Mouse (Mus musculus) G1E (cell line): ENCODE data around the gene Fgfr2. TPM values are rescaled to one million over a fixed set of nuclear protein-coding genes. Genes with fewer than 3 reads are reported as not detected.

Source experiments
- ATAC-seq: 2 replicates; pipeline ENCODE4 v1.8.0; 2016; ENCODE audit warnings: mild to moderate bottlenecking; ENCODE audit not compliant: insufficient number of reproducible peaks, poor library complexity, low FRiP score, severe bottlenecking; ENCODE audit errors: extremely low read depth
- DNase-seq: peaks from one replicate; pipeline ENCODE4 v3.0.0; 2012; ENCODE audit warnings: low spot score
- H3K27me3 ChIP-seq: 2 replicates; pipeline ENCODE4 v1.6.1; 2012; ENCODE audit warnings: mild to moderate bottlenecking, low read length, inconsistent platforms; ENCODE audit not compliant: insufficient read depth
- H3K36me3 ChIP-seq: replicated peaks from 2 replicates; pipeline ENCODE3; 2012; ENCODE audit warnings: mild to moderate bottlenecking, inconsistent platforms
- H3K4me1 ChIP-seq: 2 replicates; pipeline ENCODE4 v1.6.1; 2012; ENCODE audit warnings: low read depth, low read length, inconsistent platforms, mixed read lengths; ENCODE audit not compliant: insufficient read depth
- H3K4me3 ChIP-seq: 2 replicates; pipeline ENCODE4 v1.5.1; 2012; ENCODE audit warnings: low read depth, mild to moderate bottlenecking, inconsistent platforms, low read length, moderate library complexity, mixed read lengths
- H3K9me3 ChIP-seq: replicated peaks from 2 replicates; pipeline ENCODE4 v1.6.1; 2012; ENCODE audit warnings: inconsistent platforms
- CTCF ChIP-seq: IDR thresholded peaks from 2 replicates; pipeline ENCODE4 v1.5.1; 2012; ENCODE audit warnings: low read depth, low read length, inconsistent platforms, mixed read lengths
- GATA1 ChIP-seq: IDR thresholded peaks from 2 replicates; pipeline ENCODE4 v1.6.1; 2012; ENCODE audit warnings: borderline replicate concordance, low read length, inconsistent platforms, mixed read lengths
- GATA2 ChIP-seq: IDR thresholded peaks from 2 replicates; pipeline ENCODE4 v1.6.1; 2012; ENCODE audit warnings: low read depth, low read length, inconsistent platforms, borderline replicate concordance
- POLR2AphosphoS5 ChIP-seq: IDR thresholded peaks from 2 replicates; pipeline ENCODE4 v1.6.1; 2012; ENCODE audit warnings: low read depth, low read length, inconsistent platforms; ENCODE audit not compliant: insufficient replicate concordance
- TAL1 ChIP-seq: conservative IDR thresholded peaks from 2 replicates; pipeline ENCODE4 v1.6.1; 2012; ENCODE audit warnings: low read depth, low read length, inconsistent platforms, mixed read lengths
- polyA plus RNA-seq: library from polyadenylated mRNA; stranded (reverse); fragments of >175 nt; gene quantifications from 2 replicates; pipeline ENCODE4 v1.2.3, GENCODE M21; 2012
- total RNA-seq, 2 experiments: library from RNA; stranded (forward) in 1 of 2; stranded (reverse) in 1 of 2; fragments of 200-1000 nt in 1 of 2; fragments of >200 nt in 1 of 2; fragmentation: Nextera tagmentation in 1 of 2; gene quantifications; 2 replicates each; pipeline ENCODE4 v1.2.3; 2014 to 2017

Fgfr2 gene
- total and polyA plus RNA-seq, 3 experiments: 0.22 TPM; not detected in 2

DNA sequence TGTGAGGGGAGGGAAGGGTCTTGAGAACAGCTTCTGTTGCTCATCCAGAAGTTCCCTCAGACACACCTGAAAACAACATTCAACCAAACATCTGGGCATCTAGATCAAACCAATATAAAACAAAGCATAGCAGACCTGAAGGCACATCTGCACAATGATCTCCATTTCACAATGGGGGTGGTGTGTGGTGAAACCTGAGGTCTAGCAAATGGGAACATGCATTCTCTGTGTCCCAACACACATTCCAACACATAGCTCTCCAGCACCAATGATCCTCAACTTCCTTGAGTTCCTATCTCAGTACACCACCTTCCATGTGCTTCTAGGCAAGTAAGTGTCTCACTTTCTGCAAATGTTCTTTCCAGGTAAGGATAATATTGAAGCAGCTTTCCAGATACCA lies 707.3 kb downstream of the Fgfr2 start:
- H3K27me3 ChIP-seq: no peaks in the 10 kb centered on the region
- no peak for ATAC-seq
- TF ChIP-seq GATA2 (no peak), POLR2AphosphoS5 (no peak), TAL1 (no peak), CTCF (no peak), GATA1 (no peak)

DNA sequence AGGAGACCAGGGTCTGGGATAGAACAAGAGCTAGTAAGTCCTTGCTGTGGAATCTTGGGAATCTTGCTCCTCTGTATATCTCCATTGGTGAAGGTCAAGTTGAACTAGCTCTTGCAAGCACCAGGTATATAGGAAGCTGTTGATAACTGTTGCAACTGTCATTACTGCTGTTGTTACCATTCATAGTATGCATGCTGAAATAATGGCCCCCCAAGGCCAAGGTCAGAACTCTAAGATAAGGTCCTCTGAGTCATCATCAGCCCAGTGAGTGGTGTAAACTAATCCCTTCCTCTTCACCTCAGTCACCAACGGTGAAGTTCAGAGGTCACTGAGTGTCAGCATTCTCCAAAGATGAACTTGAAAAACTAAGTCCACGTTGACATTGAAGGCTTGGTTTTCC lies 710.6 kb downstream of the Fgfr2 start:
- no peak for ATAC-seq

More for the DNA sequence above, 707.3 kb downstream of the Fgfr2 start:
- H3K9me3 ChIP-seq: peaks cover 58% of the 10 kb centered on the region
- H3K4me3 ChIP-seq: no peak overlapping the region
- H3K36me3 ChIP-seq: no peaks in the 10 kb centered on the region
- no peaks in the 10 kb centered on the region for H3K4me1 ChIP-seq
- DNase-seq: no peak

DNA sequence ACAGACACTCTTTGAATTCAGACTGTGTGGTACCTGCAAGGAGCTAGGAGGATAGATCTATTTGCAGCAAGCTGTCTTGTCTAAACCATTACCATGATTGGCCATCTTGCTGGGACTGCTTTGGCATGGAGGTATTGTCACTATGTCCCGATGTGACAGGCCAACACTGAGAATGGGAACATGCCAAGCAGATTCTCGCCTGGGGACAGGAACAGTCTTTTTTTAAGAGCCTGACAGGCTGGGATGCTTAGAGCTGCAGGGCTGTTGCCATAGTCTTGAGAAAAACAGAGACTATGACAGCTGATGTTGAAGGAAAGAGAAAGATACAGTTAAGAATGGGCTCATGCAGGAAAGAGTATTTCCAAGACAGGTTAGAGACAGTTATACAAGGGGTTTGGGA lies 711.4 kb downstream of the Fgfr2 start:
- TF ChIP-seq GATA2 (no peak), POLR2AphosphoS5 (no peak), TAL1 (no peak), CTCF (no peak), GATA1 (no peak)
- no peak overlapping the region for H3K4me3 ChIP-seq
- H3K27me3 ChIP-seq: no peaks in the 10 kb centered on the region
- H3K4me1 ChIP-seq: no peaks in the 10 kb centered on the region
- peaks cover 34% of the 10 kb centered on the region for H3K9me3 ChIP-seq
- no peaks in the 10 kb centered on the region for H3K36me3 ChIP-seq
- DNase-seq (no peak), ATAC-seq (no peak)

More for the DNA sequence above, 710.6 kb downstream of the Fgfr2 start:
- Histone ChIP-seq H3K9me3 (peaks cover 37% of the 10 kb centered on the region), H3K4me1 (no peaks in the 10 kb centered on the region), H3K27me3 (no peaks in the 10 kb centered on the region), H3K36me3 (no peaks in the 10 kb centered on the region), H3K4me3 (no peak overlapping the region)
- DNase-seq: no peak
- no peak for TF ChIP-seq TAL1
- no peak for TF ChIP-seq GATA2
- no peak for TF ChIP-seq CTCF
- TF ChIP-seq POLR2AphosphoS5: no peak
- TF ChIP-seq GATA1: no peak

DNA sequence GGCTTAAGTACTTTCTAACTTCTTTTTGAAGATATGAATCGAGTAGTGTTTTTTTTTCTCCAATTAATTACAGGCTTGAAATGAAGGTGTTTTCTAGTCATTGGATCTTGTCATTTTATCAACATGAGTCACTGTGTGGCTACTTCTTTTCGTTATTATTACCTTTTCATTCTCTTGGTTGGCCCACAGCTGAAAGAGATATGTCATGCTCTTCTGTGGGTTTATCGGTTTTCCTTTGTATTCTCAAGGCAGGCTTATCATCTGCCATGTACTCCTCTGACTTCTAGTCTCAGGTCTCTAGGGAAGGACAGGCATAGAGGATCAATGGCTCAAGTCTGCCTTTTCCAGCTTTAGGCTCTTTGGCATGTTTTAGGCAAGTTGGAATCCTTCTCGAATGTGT lies 712.2 kb downstream of the Fgfr2 start:
- DNase-seq: no peak
- no peak overlapping the region for H3K4me3 ChIP-seq
- H3K36me3 ChIP-seq: no peaks in the 10 kb centered on the region

DNA sequence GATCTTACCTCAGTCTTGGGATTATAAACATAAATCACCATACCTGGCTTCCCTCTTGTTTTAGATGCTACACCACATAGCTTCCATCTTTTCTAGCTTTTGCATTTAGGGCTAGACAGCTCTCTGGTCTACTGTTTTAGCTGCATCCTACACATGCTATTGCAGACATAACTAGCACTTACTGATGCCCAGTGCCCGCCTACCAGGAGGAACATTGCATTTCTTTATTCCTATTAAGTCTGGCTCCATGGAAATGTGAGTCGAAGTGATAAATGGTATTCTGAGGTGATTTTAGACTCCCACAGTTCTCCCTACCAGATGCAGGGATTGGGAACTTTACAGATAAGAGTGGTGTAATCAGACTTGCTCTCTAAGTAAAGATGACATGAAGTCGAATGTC lies 713.3 kb downstream of the Fgfr2 start:
- Histone ChIP-seq H3K36me3 (no peaks in the 10 kb centered on the region), H3K9me3 (peaks cover 34% of the 10 kb centered on the region), H3K4me1 (no peaks in the 10 kb centered on the region), H3K27me3 (no peaks in the 10 kb centered on the region), H3K4me3 (no peak overlapping the region)
- no peak for TF ChIP-seq CTCF
- no peak for TF ChIP-seq POLR2AphosphoS5
- TF ChIP-seq GATA2: no peak
- no peak for TF ChIP-seq GATA1
- TF ChIP-seq TAL1: no peak
- DNase-seq (no peak), ATAC-seq (no peak)

More for the DNA sequence above, 712.2 kb downstream of the Fgfr2 start:
- no peaks in the 10 kb centered on the region for H3K27me3 ChIP-seq
- ATAC-seq: no peak
- H3K9me3 ChIP-seq: peaks cover 34% of the 10 kb centered on the region
- no peaks in the 10 kb centered on the region for H3K4me1 ChIP-seq
- TF ChIP-seq GATA2 (no peak), TAL1 (no peak), GATA1 (no peak), POLR2AphosphoS5 (no peak), CTCF (no peak)

DNA sequence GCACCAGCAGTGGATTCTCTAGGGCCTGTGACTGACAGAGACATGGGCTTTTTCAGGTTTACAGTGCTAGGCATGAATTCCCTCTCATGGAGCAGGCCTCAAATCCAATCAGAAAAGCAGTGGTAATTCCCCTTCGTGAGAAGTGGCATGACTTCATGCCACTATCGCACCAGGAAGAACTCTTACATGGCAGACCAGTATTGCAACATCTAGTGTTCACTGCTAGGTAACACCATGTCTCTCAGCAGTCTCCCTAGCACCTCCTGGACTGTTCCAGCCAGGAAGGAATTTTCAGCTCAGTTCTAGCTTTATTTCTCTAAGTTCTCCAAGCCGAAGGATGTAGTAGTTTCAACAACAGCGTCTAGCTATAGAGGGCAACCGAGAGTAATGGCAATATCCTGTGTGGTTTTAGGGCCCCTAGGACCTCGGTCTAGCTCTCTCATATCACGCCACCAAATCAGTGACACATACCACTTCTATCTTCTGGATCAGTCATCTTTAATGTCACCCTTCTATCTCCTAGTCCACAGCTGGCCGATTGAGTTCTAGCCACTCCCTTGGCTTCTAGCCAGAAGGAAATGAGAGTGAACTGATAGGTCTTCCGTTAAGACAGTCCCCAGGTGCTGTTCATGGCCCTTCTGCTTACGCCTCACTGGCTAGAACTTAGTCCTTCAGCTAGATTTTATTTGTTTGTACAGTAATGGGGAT lies 720.6 kb downstream of the Fgfr2 start:
- DNase-seq: no peak
- Histone ChIP-seq H3K27me3 (no peaks in the 10 kb centered on the region), H3K4me1 (no peaks in the 10 kb centered on the region), H3K4me3 (no peak overlapping the region), H3K36me3 (no peaks in the 10 kb centered on the region), H3K9me3 (peaks cover 70% of the 10 kb centered on the region)
- no peak for ATAC-seq
- no peak for TF ChIP-seq GATA2
- TF ChIP-seq CTCF: no peak
- TF ChIP-seq GATA1: no peak
- TF ChIP-seq POLR2AphosphoS5: no peak
- TF ChIP-seq TAL1: no peak

DNA sequence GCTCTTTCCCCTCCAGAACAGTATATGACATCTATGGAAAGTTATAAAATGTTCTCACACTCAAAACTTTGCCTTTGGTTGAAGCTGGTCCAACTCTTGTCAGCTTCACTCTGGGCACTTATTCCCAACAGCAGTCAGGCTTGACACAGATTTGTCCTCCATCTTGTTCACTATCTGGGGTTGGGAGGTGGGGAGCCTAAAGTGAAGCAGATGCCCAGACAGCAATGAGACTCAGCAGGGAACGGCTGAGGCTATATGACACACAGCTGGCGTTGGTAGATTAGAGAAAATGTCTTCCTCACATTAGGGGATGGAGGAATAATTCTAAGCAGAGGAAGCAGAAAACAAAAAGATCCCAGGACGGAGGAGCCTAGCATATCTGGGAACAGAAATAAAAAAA lies 724.7 kb downstream of the Fgfr2 start:
- no peaks in the 10 kb centered on the region for H3K27me3 ChIP-seq
- DNase-seq (no peak), ATAC-seq (no peak)
- H3K4me1 ChIP-seq: no peaks in the 10 kb centered on the region
- peaks cover 70% of the 10 kb centered on the region for H3K9me3 ChIP-seq
- H3K4me3 ChIP-seq: no peak overlapping the region
- H3K36me3 ChIP-seq: no peaks in the 10 kb centered on the region
- TF ChIP-seq CTCF: no peak
